Mouse (Mus musculus) MN1 (cell line): ENCODE results near the gene Sergef.

Source experiments
- DNase-seq: peaks from one replicate; pipeline ENCODE4 v3.0.0-alpha.2; 2016; ENCODE audit warnings: low spot score

The Sergef gene

GRCm38 (mm10) chr7:46536456-46537097 lies 103.0 kb downstream of the Sergef start:
- no peak for DNase-seq

GRCm38 (mm10) chr7:46535429-46535799 lies 104.2 kb downstream of the Sergef start:
- peak; percentile 49 for DNase-seq

GRCm38 (mm10) chr7:46534767-46535428 lies 104.7 kb downstream of the Sergef start:
- DNase-seq, result no peak

GRCm38 (mm10) chr7:46533518-46533917 lies 106.1 kb downstream of the Sergef start:
- DNase-seq, result no peak

GRCm38 (mm10) chr7:46531345-46531744 lies 108.3 kb downstream of the Sergef start:
- DNase-seq, result no peak

- no peak for DNase-seq
These were observed 109.7 kb downstream of the Sergef start for GRCm38 (mm10) chr7:46529930-46530329.

GRCm38 (mm10) chr7:46529259-46529658 lies 110.3 kb downstream of the Sergef start:
- DNase-seq, result no peak

GRCm38 (mm10) chr7:46526665-46527154 lies 112.9 kb downstream of the Sergef start:
- no peak for DNase-seq

- DNase-seq, result no peak
These were observed 116.4 kb downstream of the Sergef start for GRCm38 (mm10) chr7:46523215-46523614.

GRCm38 (mm10) chr7:46521794-46522193 lies 117.8 kb downstream of the Sergef start:
- DNase-seq, result no peak

- DNase-seq, result no peak
These were observed 120.5 kb downstream of the Sergef start for GRCm38 (mm10) chr7:46519148-46519547.

- no peak for DNase-seq
These were observed 122.4 kb downstream of the Sergef start for GRCm38 (mm10) chr7:46517158-46517557.

- no peak for DNase-seq
These were observed 123.6 kb downstream of the Sergef start for GRCm38 (mm10) chr7:46515960-46516359.

- no peak for DNase-seq
These were observed 124.6 kb downstream of the Sergef start for GRCm38 (mm10) chr7:46514981-46515380.

GRCm38 (mm10) chr7:46513562-46513961 lies 126.0 kb downstream of the Sergef start:
- DNase-seq, result no peak

- DNase-seq, result no peak
These were observed 126.8 kb downstream of the Sergef start for GRCm38 (mm10) chr7:46512792-46513191.

- no peak for DNase-seq
These were observed 128.8 kb downstream of the Sergef start for GRCm38 (mm10) chr7:46510806-46511205.

- no peak for DNase-seq
These were observed 130.0 kb downstream of the Sergef start for GRCm38 (mm10) chr7:46509391-46510310.

GRCm38 (mm10) chr7:46508590-46509318 lies 130.9 kb downstream of the Sergef start:
- DNase-seq, result no peak

- no peak for DNase-seq
These were observed 135.4 kb downstream of the Sergef start for GRCm38 (mm10) chr7:46504157-46504556.

- DNase-seq, result no peak
These were observed 137.0 kb downstream of the Sergef start for GRCm38 (mm10) chr7:46502650-46503049.

GRCm38 (mm10) chr7:46501458-46501857 lies 138.1 kb downstream of the Sergef start:
- DNase-seq, result no peak
